Mouse (Mus musculus): ENCODE results near the gene Arl8b.

The Arl8b gene

GRCm38 (mm10) chr6:108776274-108776673 is 6.6 kb upstream of the Arl8b start:
- no peak for TF ChIP-seq GATA4 (IDR thresholded peaks at IDR 0.05; ENCODE audit: insufficient replicate concordance, low read length)

GRCm38 (mm10) chr6:108777560-108778287 is 5.2 kb upstream of the Arl8b start:
- TF ChIP-seq GATA4 (IDR thresholded peaks at IDR 0.05; ENCODE audit: insufficient replicate concordance, low read length) = no peak

- TF ChIP-seq GATA4 (IDR thresholded peaks at IDR 0.05; ENCODE audit: insufficient replicate concordance, low read length) = no peak
Observed at GRCm38 (mm10) chr6:108778399-108778798, 4.5 kb upstream of the Arl8b start.

GRCm38 (mm10) chr6:108781865-108782264 is 1.0 kb upstream of the Arl8b start:
- TF ChIP-seq GATA4 (IDR thresholded peaks at IDR 0.05; ENCODE audit: insufficient replicate concordance, low read length) = no peak

- TF ChIP-seq GATA4 (IDR thresholded peaks at IDR 0.05; ENCODE audit: insufficient replicate concordance, low read length) = no peak
Observed at GRCm38 (mm10) chr6:108783184-108783881, 434 bp downstream of the Arl8b start.

GRCm38 (mm10) chr6:108784056-108784455 is 1.2 kb downstream of the Arl8b start:
- TF ChIP-seq GATA4 (IDR thresholded peaks at IDR 0.05; ENCODE audit: insufficient replicate concordance, low read length) = no peak

GRCm38 (mm10) chr6:108784796-108785195 is 1.9 kb downstream of the Arl8b start:
- TF ChIP-seq GATA4 (IDR thresholded peaks at IDR 0.05; ENCODE audit: insufficient replicate concordance, low read length) = no peak

GRCm38 (mm10) chr6:108785551-108785950 is 2.7 kb downstream of the Arl8b start:
- no peak for TF ChIP-seq GATA4 (IDR thresholded peaks at IDR 0.05; ENCODE audit: insufficient replicate concordance, low read length)

GRCm38 (mm10) chr6:108791498-108791897 is 8.6 kb downstream of the Arl8b start:
- TF ChIP-seq GATA4 (IDR thresholded peaks at IDR 0.05; ENCODE audit: insufficient replicate concordance, low read length) = peak; percentile 25; the same call in 1 of the 2 replicates

- TF ChIP-seq GATA4 (IDR thresholded peaks at IDR 0.05; ENCODE audit: insufficient replicate concordance, low read length) = no peak
Observed at GRCm38 (mm10) chr6:108795912-108796311, 13.0 kb downstream of the Arl8b start.

GRCm38 (mm10) chr6:108796706-108797105 is 13.8 kb downstream of the Arl8b start:
- TF ChIP-seq GATA4 (IDR thresholded peaks at IDR 0.05; ENCODE audit: insufficient replicate concordance, low read length) = no peak

- no peak for TF ChIP-seq GATA4 (IDR thresholded peaks at IDR 0.05; ENCODE audit: insufficient replicate concordance, low read length)
Observed at GRCm38 (mm10) chr6:108805194-108805593, 22.3 kb downstream of the Arl8b start.

GRCm38 (mm10) chr6:108805871-108806270 is 23.0 kb downstream of the Arl8b start:
- no peak for TF ChIP-seq GATA4 (IDR thresholded peaks at IDR 0.05; ENCODE audit: insufficient replicate concordance, low read length)

- no peak for TF ChIP-seq GATA4 (IDR thresholded peaks at IDR 0.05; ENCODE audit: insufficient replicate concordance, low read length)
Observed at GRCm38 (mm10) chr6:108807446-108807845, 24.5 kb downstream of the Arl8b start.

- no peak for TF ChIP-seq GATA4 (IDR thresholded peaks at IDR 0.05; ENCODE audit: insufficient replicate concordance, low read length)
Observed at GRCm38 (mm10) chr6:108808786-108809185, 25.9 kb downstream of the Arl8b start.

- TF ChIP-seq GATA4 (IDR thresholded peaks at IDR 0.05; ENCODE audit: insufficient replicate concordance, low read length) = no peak
Observed at GRCm38 (mm10) chr6:108810237-108810636, 27.3 kb downstream of the Arl8b start.

Measured in liver, adult (tissue).